Mouse (Mus musculus): ENCODE measurements at regions not wholly inside any gene's neighbourhood (a gene's known extent, or its start where the extent isn't known, plus 50 kb on each side); places are given as distances from the start of the nearest gene placed in this dataset.

DNA sequence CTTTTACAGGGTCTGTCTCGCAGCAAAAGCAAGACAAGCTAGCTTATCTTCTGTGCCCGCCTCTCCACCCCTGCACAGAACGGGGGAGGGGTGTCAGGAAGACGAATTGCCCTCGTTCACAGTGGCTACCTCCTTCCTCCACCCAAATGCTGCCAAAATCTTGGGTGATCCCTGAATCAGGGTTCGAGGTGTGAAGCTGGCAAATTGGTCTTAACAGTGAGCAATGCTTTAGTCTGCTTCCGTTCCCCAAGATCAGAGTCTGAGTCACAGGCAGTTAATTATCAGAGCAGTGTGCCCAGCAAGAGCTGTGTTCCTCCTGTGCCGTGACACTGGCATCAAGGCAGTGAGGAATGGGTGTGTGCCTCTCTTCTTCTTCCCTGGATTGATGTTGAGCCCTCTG, 58.4 kb upstream of the Selenok start:
- H3K4me2 ChIP-seq: peak overlapping the region; percentile 33; the same call in 1 of the 2 replicates
- H3K27ac ChIP-seq (ENCODE audit: poor library complexity, severe bottlenecking): no peak overlapping the region
- no peak overlapping the region for H3K9ac ChIP-seq
- peaks cover 10% of the 10 kb centered on the region; the same call in 1 of the 2 replicates for H3K4me1 ChIP-seq (replicated peaks)
- no peaks in the 10 kb centered on the region for H3K36me3 ChIP-seq
- H3K27me3 ChIP-seq (replicated peaks): no peaks in the 10 kb centered on the region
- H3K9me3 ChIP-seq (replicated peaks): no peaks in the 10 kb centered on the region
- no peak for ATAC-seq (ENCODE audit: insufficient number of reproducible peaks, low FRiP score)
- H3K4me3 ChIP-seq: no peak overlapping the region
- WGBS: 9% methylated on average over 8 of the region's 8 CpGs

Measured in heart, embryonic 12.5 days (tissue).